Mouse (Mus musculus) kidney, postnatal 0 days (tissue): Measurements from ENCODE around the gene Gal3st1. TPM values are rescaled to one million over a fixed set of nuclear protein-coding genes. Genes with fewer than 3 reads are reported as not detected.

ENCODE experiments used
- ATAC-seq: fragments of 200-750 bp; cut with Nextera tagmentation; replicated peaks from 2 replicates; pipeline ENCODE4 v1.8.0; 2017; ENCODE audit warnings: low read depth, moderate number of reproducible peaks, moderate TSS enrichment, moderate library complexity; ENCODE audit not compliant: low FRiP score
- DNase-seq: peaks from one replicate; pipeline ENCODE4 v3.0.0-alpha.2; 2016; ENCODE audit warnings: low spot score
- H3K27ac ChIP-seq: fragments of 300-500 bp; sonication (generic); 2 replicates; pipeline ENCODE4 v1.5.1; 2014; ENCODE audit warnings: mild to moderate bottlenecking
- H3K27me3 ChIP-seq: fragments of 300-500 bp; sonication (generic); 2 replicates; pipeline ENCODE4 v1.6.1; 2014; ENCODE audit warnings: low read length, mixed read lengths; ENCODE audit not compliant: insufficient read depth
- H3K36me3 ChIP-seq: fragments of 300-500 bp; sonication (generic); 2 replicates; pipeline ENCODE4 v1.6.1; 2014; ENCODE audit warnings: low read length, mixed read lengths; ENCODE audit not compliant: insufficient read depth
- H3K4me1 ChIP-seq: fragments of 300-500 bp; sonication (generic); replicated peaks from 2 replicates; pipeline ENCODE4 v1.6.1; 2014; ENCODE audit warnings: antibody characterized with exemption, low read length, mixed read lengths; ENCODE audit not compliant: insufficient read depth
- H3K4me2 ChIP-seq: fragments of 300-500 bp; sonication (generic); 2 replicates; pipeline ENCODE4 v1.6.1; 2014; ENCODE audit warnings: mild to moderate bottlenecking, low read length, moderate library complexity, mixed read lengths
- H3K4me3 ChIP-seq: fragments of 300-500 bp; sonication (generic); replicated peaks from 2 replicates; pipeline ENCODE4 v1.5.1; 2014; ENCODE audit warnings: low read depth, low read length
- H3K9ac ChIP-seq: fragments of 300-500 bp; sonication (generic); 2 replicates; pipeline ENCODE4 v1.6.1; 2014; ENCODE audit warnings: low read depth, low read length
- H3K9me3 ChIP-seq: fragments of 300-500 bp; sonication (generic); replicated peaks from 2 replicates; pipeline ENCODE4 v1.6.1; 2016; ENCODE audit warnings: low read length, inconsistent platforms, mixed read lengths
- CTCF ChIP-seq: IDR thresholded peaks from 2 replicates; pipeline ENCODE4 v1.5.1; 2016; ENCODE audit warnings: antibody characterized with exemption, low read depth, mild to moderate bottlenecking, moderate library complexity
- WGBS: fragments of 180-500 bp; shearing (Covaris S2); extraction: QIAGEN DNeasy Blood & Tissue Kit; methylation state at CpG from one replicate; pipeline ENCODE4 v1.1.7; 2014; 5-methylcytosine and 5-hydroxymethylcytosine counted together
- polyA plus RNA-seq: library from polyadenylated mRNA; unstranded; fragments of >200 nt; fragmentation: Nextera tagmentation; extraction: Ambion mirVana; gene quantifications from 2 replicates; pipeline ENCODE4 v1.2.1, GENCODE M21; 2015

The Gal3st1 gene
- polyA plus RNA-seq, 1 experiment from 2014 or later = 30.3 TPM

- H3K4me3 ChIP-seq = no peak overlapping the region
- H3K4me1 ChIP-seq = no peaks in the 10 kb centered on the region
- 88% methylated on average over 4 of the region's 4 CpGs for WGBS
- no peaks in the 10 kb centered on the region for H3K27me3 ChIP-seq
- H3K4me2 ChIP-seq = no peak overlapping the region
- no peaks in the 10 kb centered on the region for H3K9me3 ChIP-seq
- H3K36me3 ChIP-seq = no peaks in the 10 kb centered on the region
- no peak for ATAC-seq
- no peak overlapping the region for H3K9ac ChIP-seq
- DNase-seq = no peak
- no peak overlapping the region for H3K27ac ChIP-seq
- TF ChIP-seq CTCF = no peak
Observed at GRCm38 (mm10) chr11:4034169-4034568, 50.7 kb downstream of the Gal3st1 start.

GRCm38 (mm10) chr11:4035116-4035892 is 51.9 kb downstream of the Gal3st1 start:
- H3K4me3 ChIP-seq = no peak overlapping the region
- H3K27me3 ChIP-seq = no peaks in the 10 kb centered on the region
- no peak overlapping the region for H3K4me2 ChIP-seq
- H3K4me1 ChIP-seq = no peaks in the 10 kb centered on the region
- no peak overlapping the region for H3K27ac ChIP-seq
- ATAC-seq (no peak; the same call in 1 of the 2 replicates), DNase-seq (no peak)
- no peak for TF ChIP-seq CTCF
- no peaks in the 10 kb centered on the region for H3K36me3 ChIP-seq
- WGBS = 58% methylated on average over 18 of the region's 18 CpGs
- no peaks in the 10 kb centered on the region for H3K9me3 ChIP-seq
- H3K9ac ChIP-seq = no peak overlapping the region

- no peak for DNase-seq
- TF ChIP-seq CTCF = no peak
- H3K27me3 ChIP-seq = no peaks in the 10 kb centered on the region
- no peak overlapping the region for H3K4me2 ChIP-seq
- H3K4me3 ChIP-seq = no peak overlapping the region
- H3K9me3 ChIP-seq = no peaks in the 10 kb centered on the region
- H3K36me3 ChIP-seq = no peaks in the 10 kb centered on the region
- ATAC-seq = no peak
- no peaks in the 10 kb centered on the region for H3K4me1 ChIP-seq
- no peak overlapping the region for H3K9ac ChIP-seq
- WGBS = 78% methylated on average over 6 of the region's 6 CpGs
- H3K27ac ChIP-seq = no peak overlapping the region
Observed at GRCm38 (mm10) chr11:4035916-4036315, 52.5 kb downstream of the Gal3st1 start.

GRCm38 (mm10) chr11:4036365-4037084 is 53.1 kb downstream of the Gal3st1 start:
- Histone ChIP-seq H3K4me1 (no peaks in the 10 kb centered on the region), H3K4me3 (no peak overlapping the region), H3K27me3 (no peaks in the 10 kb centered on the region), H3K4me2 (no peak overlapping the region), H3K27ac (no peak overlapping the region), H3K9ac (no peak overlapping the region), H3K9me3 (no peaks in the 10 kb centered on the region), H3K36me3 (no peaks in the 10 kb centered on the region)
- no peak for ATAC-seq
- DNase-seq = no peak
- no peak for TF ChIP-seq CTCF
- 65% methylated on average over 9 of the region's 9 CpGs for whole genome bisulfite sequencing

- Histone ChIP-seq H3K9me3 (no peaks in the 10 kb centered on the region), H3K36me3 (no peaks in the 10 kb centered on the region), H3K27ac (no peak overlapping the region), H3K4me3 (no peak overlapping the region), H3K9ac (no peak overlapping the region), H3K4me2 (no peak overlapping the region), H3K4me1 (no peaks in the 10 kb centered on the region), H3K27me3 (no peaks in the 10 kb centered on the region)
- no peak for ATAC-seq
- TF ChIP-seq CTCF = no peak
- 92% methylated on average over 4 of the region's 4 CpGs for WGBS
- no peak for DNase-seq
Observed at GRCm38 (mm10) chr11:4039951-4040350, 56.5 kb downstream of the Gal3st1 start.

DNA sequence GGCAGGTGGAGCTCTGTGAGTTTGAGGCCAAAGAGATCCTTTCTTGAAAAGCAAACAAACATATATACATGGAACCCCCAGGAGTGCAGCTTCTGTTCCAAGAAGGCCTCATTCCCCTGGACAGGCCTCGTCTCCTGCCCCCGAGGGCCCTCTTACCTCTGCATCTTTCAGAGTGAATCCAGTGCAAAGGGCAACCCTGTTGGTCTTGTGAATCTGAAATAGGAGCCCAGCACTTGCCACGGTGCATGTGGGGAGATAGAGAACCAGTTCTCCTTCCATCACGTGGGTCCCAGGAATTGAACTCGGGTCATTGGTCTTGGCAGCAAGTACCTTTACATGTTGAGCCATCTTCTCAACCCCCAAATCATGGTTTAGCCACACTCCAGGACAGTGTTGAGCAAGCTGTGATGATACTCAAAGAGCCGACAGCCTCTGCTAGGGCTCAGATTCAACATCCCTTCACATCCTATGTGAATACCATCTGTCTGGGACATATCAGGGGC is 57.7 kb downstream of the Gal3st1 start:
- DNase-seq (no peak), ATAC-seq (no peak)
- H3K9ac ChIP-seq = no peak overlapping the region
- H3K9me3 ChIP-seq = no peaks in the 10 kb centered on the region
- no peak overlapping the region for H3K27ac ChIP-seq
- no peak for TF ChIP-seq CTCF
- H3K27me3 ChIP-seq = no peaks in the 10 kb centered on the region
- no peak overlapping the region for H3K4me2 ChIP-seq
- H3K36me3 ChIP-seq = no peaks in the 10 kb centered on the region
- H3K4me3 ChIP-seq = no peak overlapping the region
- WGBS = 79% methylated on average over 6 of the region's 6 CpGs
- H3K4me1 ChIP-seq = no peaks in the 10 kb centered on the region
